ENCODE assay signal across 31 mouse cellular contexts in genomic region chr3:17895869-17896268, GRCm38 (mm10). TPM values are rescaled to one million over a fixed set of nuclear protein-coding genes. Genes with fewer than 3 reads are reported as not detected.
"Had no signal": no experiment of that assay in that cellular context is flagged by ENCODE, and none has a peak within 500 bp of the region (broad histone marks: within the 10 kb centered on the region; RNA-seq: fewer than 3 reads in every experiment).

No protein-coding gene starts in this region.

- H3K4me3 ChIP-seq: layer of hippocampus, adult 2 months; liver, embryonic 13.5 days; midbrain, embryonic 15.5 days; myocyte; neural tube, embryonic 13.5 days had no signal

- DNase-seq: kidney, postnatal 25 days; layer of hippocampus, adult 9-11 months; liver, embryonic 13.5 days; lung, adult 2 months; lung, postnatal 14 days; lung, postnatal 4 days; thymus, adult 2 months; thymus, postnatal 14 days; thymus, postnatal 4 days had no signal

- H3K4me1 ChIP-seq: liver, embryonic 13.5 days; midbrain, embryonic 15.5 days; neural tube, embryonic 13.5 days had no signal

- H3K4me2 ChIP-seq: liver, embryonic 13.5 days; midbrain, embryonic 11.5 days; midbrain, embryonic 15.5 days; neural tube, embryonic 13.5 days had no signal

- H3K9ac ChIP-seq: liver, embryonic 13.5 days; midbrain, embryonic 15.5 days; neural tube, embryonic 13.5 days had no signal

- H3K9me3 ChIP-seq: liver, embryonic 13.5 days; midbrain, embryonic 15.5 days; neural tube, embryonic 13.5 days had no signal

- ATAC-seq: midbrain, embryonic 15.5 days had no signal

- H3K27me3 ChIP-seq: liver, embryonic 13.5 days; midbrain, embryonic 15.5 days; neural tube, embryonic 13.5 days had no signal

- H3K27ac ChIP-seq: kidney, postnatal 0 days; layer of hippocampus, adult 2 months; liver, embryonic 13.5 days; midbrain, embryonic 15.5 days; neural tube, embryonic 13.5 days had no signal

- H3K36me3 ChIP-seq: liver, embryonic 13.5 days; midbrain, embryonic 15.5 days; neural tube, embryonic 13.5 days had no signal

RNA-seq across cellular contexts. Expression of gene Cypt12, which starts 52.3 kb away (rescaled TPM):
- total RNA-seq: layer of hippocampus, adult 2 months; layer of hippocampus, postnatal 25 days; left cerebral cortex, adult 18-20 months; left cerebral cortex, postnatal 25 days; liver, adult 2 months; megakaryocyte progenitor cell, adult 5-6 weeks; megakaryocyte-erythroid progenitor cell, adult 5-6 weeks; neutrophil, adult 5-6 weeks had no signal
- polyA plus RNA-seq: kidney, embryonic 14.5 days; kidney, postnatal 0 days; large intestine, adult 2 months; limb, embryonic 11.5 days; limb, embryonic 14.5 days; liver, adult 2 months; liver, embryonic 13.5 days; liver, embryonic 16.5 days; lung, adult 2 months; lung, embryonic 16.5 days; midbrain, embryonic 11.5 days; midbrain, embryonic 15.5 days; myocyte; neural tube, embryonic 13.5 days; small intestine, adult 2 months; spleen, adult 2 months; stomach, embryonic 16.5 days had no signal
